Mouse (Mus musculus): ENCODE data around the gene F12.

Gene F12

DNA sequence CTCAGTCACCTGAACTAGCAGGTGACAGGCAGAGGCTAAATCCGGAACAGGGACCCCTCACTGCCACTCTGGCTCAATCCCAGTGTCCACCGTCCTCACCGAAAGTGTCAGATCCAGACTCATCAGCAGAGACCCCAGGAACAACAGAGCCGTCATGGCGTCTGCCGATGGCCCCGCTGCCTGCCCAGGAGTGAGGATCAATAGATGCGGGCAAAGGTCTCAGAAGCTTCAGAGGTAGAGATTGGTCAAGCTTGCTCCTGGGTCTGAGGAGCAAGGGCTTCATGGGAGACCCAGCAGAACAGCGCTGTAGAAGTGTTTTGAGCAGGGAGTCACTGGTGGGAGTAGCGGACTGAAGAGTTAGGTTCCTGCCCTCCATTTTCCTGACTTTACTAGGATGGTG lies at the start of gene F12:
TSS of gene F12 (minus strand) at position 181 of the 400 bp plus-strand sequence.
- no peak for DNase-seq

DNA sequence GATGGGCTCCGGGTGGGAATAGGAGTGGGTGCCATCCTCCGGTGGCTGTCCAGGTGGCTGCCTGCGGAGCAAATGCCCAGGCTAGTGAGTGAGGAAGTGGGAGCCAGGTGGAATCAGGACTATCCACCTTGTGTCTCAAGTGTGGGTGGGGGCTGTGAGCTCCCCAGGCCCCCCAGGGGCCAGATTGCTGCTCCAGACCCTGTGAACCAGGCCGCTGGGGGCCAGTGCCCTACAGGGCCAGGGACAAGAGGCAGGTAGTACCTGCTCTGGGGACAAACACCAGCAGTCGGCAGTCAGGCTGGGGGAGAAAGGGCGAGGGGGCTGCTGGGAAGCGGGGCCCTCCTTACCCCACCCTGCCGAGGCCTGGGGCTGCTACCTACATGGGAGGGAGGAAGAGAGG lies 49.7 kb upstream of the F12 start:
- DNase-seq = no peak

DNA sequence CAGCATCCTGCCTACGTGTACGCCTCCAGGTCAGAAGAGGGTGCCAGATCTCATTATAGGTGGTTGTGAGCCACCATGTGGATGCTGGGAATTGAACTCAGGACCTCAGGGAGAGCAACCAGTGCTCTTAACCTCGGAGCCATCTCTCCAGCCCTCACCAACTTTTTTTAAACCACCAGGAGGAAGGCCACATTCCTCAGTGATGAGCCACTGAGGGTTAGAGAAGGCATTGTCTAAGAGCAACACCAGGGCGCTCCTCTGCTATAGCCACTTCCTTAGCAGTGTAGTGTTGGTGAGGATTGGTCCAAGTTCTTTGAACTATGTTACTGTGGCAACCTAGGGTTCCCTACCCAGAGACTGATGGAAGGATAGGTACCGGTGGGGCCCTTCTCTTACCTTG lies 49.2 kb upstream of the F12 start:
- no peak for DNase-seq

DNA sequence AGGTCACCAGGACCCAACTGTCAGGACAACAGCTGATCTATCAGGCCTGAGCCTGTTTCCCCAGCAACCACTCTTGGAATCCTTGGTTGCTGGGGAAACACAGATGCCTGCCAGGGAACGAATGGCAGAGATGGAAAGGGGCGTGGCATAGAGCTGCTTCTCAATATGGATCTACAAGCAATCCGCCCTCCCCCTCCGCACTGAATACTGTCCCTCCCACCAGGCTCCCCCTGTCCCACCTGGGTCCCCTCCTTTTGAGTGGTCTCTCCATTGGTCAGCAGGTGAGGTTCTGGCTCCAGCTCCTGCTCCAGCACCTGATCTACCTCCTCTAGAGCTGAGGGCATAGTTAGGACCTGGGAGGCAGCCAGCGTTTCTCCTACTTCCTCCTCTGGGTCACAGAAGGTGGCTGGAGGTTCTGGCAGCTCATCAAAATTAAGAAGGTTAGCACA lies 48.1 kb upstream of the F12 start:
- peak; percentile 51 for DNase-seq

DNA sequence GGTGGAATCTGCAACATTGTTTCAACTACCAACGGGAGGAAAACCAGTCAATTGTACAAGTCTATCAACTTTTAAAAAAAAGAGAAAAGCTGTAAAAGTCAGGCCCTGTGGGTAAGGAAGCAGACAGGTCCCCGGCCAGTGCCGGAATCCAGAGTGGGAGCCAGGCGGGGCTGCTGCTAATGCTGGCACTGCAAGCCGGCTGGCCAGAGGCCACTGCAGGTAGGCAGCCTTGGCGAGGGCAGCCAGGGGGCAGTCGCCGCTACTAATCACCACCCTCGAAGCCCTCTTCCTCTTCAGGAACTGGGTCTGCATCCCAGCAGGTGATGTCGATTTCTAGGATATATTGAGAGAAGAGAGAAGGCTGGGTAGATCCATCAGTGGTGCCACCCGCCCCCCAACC lies 47.4 kb upstream of the F12 start:
- no peak for DNase-seq

DNA sequence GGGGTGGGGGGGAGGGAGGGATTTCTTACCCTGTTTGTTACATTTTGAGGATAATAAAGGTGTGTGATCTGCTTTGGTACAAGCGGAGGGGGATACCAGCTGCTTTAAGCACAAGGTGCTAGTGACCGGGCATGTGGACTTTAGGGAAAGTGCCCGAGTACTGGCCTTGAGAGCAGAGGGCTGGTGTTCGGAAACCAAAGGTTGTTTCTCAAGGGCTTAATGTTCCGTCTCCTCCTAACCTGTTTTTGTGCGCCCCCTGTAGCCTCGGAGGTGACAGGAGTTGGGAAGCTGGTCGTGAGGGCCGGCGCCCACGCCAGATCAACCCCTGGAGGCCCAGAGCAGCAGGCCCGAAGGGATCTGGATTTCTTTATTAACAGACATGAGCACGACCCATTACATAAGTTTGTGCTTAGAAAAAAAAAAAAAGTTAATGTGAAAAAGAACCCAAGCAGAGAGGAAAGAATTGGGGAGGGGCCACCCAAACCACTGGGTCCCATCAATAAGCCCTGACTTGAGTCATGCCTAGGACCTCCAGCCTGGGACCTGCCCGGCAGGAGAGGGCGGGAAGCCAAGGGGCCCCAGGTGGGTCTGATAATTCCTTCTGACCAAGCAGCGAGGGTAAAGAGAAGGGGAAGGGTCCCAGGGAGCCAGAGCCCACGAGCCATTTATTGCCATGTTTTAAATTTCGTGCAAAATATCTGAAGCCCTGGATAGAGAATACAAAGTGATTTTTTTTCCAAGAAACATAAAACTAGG lies 46.7 kb upstream of the F12 start:
- DNase-seq = no peak

DNA sequence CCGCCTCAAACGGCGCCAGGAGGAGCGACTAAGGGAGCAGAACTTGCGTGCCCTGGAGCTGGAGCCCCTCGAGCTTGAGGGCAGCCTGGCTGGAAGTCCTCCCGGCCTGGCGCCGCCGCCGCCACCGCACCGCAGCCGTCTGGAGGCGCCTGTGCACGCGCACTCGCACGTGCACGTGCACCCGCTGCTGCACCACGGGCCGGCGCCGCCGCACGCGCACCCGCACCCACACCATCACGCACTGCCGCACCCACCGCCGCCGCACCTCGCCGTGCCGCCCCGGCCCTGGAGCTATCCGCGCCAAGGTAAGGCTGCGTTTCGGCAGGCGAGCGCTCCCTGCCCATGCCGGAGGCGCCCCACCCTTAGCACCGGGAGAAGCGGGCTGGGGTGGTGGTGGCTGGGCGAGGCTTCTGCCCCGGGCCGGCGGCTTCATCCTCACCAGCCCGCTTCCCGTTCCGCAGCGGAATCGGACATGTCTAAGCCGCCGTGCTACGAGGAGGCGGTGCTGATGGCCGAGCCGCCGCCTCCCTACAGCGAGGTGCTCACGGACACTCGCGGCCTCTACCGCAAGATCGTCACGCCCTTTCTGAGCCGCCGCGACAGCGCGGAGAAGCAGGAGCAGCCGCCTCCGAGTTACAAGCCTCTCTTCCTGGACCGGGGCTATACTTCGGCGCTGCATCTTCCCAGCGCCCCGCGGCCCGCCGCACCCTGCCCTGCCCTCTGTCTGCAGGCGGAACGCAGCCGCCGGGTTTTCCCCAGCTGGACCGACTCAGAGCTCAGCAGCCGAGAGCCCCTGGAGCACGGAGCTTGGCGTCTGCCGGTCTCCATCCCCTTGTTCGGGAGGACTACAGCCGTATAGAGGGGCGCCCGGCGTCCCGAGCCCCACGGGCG lies 45.8 kb upstream of the F12 start:
- DNase-seq = peak; percentile 62

DNA sequence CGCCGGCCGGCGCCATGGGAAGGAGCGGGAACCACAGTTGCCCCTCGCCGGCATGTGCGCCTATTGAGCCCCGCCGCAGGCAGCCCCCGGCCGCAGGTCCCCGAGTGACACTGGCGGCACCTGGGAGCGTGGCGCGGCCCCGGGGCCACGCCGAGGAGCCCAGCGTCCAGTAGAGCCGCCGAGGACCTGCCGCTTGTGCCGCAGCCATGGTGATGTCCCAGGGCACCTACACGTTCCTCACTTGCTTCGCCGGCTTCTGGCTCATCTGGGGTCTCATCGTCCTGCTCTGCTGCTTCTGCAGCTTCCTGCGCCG lies 45.2 kb upstream of the F12 start:
- no peak for DNase-seq

DNA sequence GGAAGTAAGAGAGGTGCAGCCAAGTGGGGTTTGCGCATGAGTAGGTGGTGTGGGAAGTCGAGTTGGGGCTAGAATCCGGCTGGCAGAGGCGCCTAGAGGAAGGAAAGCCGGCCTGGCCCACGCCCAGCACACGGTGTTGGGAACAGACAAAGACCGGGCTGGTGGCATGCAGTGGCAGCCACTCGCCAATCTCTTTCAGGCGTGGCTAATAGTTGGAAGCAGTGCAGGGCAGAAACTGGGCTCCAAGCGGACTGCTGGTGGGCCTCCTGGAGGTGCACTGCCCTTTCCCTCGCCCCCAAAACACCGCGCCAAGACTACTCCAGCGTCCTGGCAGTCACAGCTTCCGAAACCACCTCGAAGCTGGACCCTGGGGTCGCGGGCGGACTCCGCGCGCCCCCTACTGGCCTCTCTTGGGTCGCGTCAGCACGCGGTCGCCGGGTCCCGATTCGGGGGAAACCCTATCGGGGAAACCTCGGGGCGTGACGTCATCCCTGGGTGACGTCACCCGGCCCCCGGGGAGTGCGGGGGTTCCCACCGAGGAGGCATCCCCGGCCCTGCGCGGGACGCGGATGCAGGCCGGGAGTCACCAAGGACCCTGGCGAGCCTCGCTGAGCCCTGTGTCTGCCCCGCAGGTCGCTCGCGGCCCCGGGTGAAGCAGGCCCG lies 44.7 kb upstream of the F12 start:
- DNase-seq = peak; percentile 92

DNA sequence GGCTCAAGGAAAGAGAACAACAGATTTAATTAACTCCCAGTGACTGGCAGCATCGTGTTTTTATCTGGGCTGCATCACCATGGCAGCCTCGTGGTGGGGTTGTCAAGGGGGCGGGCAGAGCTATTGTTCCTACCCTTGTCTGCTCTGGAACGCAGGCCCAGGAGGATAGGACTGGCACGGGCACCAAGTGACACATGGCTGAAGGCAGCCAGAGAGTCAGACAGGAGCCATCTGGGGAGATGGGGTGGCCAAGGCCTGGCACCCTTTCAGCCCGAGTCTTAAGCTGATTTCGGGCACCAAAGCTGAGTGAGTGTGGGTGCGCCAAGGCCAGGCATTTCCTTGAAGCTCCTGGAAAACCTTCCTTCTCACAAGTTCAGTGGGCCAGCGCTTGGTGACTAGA lies 43.8 kb upstream of the F12 start:
- DNase-seq = no peak

DNA sequence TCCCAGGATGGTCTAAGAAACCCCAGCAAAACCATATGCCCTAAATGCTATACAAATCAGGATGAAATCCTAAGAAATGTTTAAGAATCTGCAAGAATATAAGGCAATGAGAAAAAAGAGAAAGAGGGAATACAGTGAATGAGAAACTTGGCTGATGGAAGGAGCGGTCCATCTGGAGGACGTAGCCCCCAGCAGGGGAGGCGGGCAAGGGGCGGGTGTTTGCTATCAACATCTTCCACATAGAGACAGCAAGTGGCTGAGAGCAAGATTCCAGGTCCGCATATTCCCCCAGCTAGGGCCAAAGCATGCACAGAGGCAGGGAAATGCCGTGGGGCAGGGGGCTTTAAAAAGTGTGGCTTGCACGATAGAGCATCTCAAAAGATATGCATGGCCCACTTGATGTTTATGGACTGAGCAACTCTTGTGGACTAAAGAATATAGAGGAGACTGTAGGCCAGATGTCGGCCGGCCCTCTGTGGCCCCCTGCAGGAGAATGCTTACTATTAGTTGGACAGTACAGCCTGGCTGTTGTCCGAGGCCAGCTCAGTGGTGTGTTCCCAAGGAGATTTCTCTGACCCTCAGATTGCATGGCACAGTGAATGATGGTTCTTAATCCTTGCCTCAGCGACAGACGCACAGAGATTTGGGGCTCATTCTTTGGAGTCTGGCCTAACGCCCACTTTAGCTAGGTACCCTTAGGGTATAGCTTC lies 42.4 kb upstream of the F12 start:
- DNase-seq = peak; percentile 78

DNA sequence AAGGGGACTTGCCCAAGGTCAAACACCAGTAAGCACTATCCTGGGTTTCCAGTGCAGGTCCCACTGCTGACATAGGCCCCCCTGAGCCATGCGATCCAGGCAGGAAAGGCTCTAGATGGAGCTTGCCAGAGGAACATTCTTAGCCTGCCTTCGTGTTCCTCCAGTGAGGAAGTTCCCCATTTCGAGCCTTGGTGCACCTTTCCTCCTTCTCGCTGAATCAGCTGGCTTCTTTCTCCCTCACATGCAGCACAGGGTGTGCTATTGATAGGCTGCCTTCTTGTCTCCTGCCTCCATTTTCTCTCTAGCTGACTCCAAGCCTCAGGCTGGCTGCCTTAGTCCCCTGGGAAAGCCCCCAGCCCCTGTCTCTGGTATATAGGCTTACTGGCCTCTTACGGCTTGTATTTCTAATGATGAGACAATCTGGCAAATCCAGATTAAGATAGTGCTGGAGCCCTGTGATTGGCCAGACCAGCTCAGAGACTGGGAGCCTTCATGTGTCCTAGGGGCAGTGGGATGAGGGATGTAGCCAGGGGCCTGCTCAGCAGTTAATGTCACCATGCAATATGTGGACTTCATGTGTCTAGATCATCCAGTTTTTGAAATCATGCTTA lies 39.3 kb upstream of the F12 start:
- no peak for DNase-seq

DNA sequence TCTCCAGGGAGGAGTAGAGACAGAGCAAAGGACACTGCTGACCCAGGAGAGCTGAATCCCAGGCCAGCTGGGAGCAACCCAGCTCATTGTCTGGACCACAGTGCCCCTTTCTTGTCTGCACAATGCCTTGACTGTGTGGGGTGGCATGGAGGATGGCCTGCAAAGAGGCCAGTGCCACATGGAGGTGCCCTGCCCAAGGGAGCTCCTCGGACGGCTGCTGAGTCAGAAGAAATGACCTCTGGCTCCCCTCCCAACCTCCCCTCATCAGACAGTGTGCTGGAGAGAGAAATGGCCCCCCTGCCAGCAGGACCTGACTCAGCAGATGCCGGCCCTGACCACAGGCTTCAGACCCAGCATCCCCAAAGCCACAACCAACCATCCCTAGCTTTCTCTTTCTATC lies 38.6 kb upstream of the F12 start:
- DNase-seq = no peak

DNA sequence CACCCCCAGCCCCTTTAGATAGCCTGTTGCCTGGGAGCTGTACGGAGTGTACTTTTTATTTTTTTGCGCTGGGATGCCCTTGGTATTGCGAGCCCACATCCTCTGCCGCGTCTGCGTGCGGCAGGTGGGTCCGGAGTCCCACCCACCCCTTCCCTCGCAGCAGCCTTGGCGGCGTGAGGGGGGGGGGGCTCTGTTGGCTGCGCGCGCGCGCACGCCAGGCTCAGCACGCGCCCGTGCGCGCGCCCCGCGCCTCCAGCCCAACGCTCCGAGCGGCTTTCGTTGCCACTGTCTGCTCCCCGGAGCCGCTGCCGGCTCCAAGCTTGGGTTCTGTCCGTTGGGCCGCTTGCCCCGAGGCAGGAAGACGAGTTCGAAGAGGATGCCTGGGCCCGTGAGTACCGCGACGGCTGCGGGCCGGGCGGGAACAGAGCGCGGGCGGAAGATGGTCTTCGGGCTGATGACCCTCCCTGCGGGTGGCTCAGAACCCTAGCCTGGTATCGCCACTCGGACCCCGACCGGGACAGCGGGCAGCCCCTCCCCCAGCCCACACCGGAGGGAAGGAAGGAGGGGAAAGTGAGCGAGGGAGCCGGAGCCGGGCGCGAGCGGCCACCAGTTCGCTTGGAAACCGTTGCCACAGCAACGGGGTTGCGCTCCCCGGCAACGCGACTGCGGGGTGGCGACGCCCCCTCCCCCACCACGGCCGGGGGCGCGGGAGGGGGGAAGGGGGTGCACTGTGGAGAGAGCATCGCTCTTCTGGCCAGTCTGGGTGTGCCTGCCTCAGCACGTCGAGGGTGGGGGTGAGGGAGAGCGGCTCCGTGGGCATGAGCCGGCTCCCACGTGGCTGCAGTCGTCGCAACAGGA lies 37.7 kb upstream of the F12 start, which contains the start of gene Prr7:
TSS of gene Prr7 (plus strand) at position 241 of the 858 bp plus-strand sequence.
- DNase-seq = peak; percentile 49

DNA sequence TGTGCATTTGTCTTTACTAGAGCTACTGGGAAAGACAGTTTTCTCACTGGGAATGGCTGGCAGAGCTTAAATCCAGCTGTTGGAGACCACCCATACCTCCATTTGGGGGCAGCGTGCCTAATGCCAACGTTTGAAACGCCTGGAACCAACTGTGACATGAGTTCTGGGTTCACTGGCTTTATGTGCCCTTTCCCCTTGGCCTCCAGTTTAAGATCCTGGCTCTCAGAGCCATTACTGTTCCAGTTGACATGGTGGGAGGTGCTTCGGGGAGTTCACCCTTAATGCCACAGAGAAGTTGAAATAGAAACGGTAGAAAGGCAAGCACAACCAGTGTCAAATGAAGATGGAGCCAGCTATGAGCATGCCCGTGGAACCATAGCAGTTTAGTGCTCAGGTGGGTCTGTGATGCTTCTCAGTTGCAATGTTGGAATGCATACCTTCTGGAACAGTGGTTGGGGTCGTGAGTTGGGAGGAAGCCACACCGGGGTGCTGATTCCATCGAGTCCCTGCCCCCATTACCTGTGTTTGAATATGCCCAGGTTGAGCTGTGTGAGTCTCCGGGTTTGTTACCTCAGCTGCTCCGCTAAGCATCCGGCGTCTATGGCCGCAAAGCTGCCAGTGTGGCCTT lies 36.9 kb upstream of the F12 start:
- DNase-seq = no peak

DNA sequence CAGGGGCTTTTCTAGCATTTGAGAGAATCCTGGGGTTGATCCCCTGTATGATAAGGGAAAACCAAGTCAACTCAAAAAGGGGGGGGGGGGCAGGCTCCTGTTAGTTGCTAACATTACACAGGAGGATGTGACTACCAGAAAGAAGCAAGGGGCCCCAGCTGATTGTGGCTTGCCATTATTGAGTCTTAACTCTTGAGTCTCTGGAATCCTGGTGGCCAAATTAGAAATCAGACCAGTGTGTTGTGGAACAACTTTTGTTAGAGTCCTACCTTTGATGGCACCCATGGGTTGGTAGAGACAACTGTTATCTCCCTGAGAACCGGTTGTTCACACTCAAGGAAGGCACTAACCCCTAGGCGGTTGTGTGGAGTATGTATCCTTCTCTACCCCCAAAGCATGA lies 36.4 kb upstream of the F12 start:
- no peak for DNase-seq

DNA sequence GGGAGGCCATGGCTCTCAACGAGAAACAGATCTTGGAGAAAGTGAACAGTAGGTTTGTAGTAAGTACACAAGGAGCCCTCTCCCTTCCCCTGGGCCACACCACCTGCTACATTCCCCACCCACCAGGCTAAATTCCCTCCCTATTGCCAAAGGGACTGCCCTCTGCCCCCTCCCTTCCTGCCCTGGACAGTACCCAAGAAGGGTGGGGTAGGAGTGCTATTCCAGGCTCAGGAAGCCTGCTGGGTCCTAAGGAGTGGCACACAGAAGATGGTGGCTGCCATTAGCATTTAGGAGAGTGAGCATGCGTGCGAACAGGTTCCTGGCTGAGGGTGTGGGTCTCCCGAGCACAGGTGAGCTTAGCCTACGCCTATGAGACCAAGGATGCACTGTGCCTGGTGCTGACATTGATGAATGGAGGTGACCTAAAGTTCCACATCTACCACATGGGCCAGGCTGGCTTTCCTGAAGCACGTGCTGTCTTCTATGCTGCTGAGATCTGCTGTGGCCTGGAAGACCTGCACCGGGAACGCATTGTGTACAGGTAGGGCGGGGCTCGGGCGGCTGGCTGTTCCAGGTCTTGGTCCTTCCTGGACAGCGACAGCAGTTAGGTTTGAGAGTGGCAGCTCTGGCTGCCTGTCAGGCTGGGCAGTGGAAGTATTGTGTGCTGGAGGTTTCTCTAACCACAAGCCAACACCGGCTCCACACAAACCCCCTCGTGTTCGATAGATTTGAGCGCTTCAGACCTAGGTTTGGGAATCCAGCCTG lies 25.4 kb upstream of the F12 start:
- DNase-seq = peak; percentile 69

DNA sequence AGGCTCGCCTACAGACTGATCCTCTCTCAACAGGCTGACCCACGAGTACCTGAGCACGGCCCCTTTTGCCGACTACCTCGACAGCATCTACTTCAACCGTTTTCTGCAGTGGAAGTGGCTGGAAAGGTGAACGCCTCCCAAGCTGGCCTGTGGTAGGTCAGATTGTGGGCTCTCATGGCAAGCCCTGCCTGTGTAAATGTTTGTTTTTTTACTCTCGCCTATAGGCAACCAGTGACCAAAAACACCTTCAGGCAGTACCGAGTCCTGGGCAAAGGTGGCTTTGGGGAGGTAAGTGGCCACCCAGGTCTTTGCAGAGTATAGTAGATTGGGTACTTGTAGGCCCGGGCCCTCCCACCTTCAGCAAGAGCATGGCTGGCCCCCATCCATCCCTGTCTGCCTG lies 24.7 kb upstream of the F12 start:
- no peak for DNase-seq

DNA sequence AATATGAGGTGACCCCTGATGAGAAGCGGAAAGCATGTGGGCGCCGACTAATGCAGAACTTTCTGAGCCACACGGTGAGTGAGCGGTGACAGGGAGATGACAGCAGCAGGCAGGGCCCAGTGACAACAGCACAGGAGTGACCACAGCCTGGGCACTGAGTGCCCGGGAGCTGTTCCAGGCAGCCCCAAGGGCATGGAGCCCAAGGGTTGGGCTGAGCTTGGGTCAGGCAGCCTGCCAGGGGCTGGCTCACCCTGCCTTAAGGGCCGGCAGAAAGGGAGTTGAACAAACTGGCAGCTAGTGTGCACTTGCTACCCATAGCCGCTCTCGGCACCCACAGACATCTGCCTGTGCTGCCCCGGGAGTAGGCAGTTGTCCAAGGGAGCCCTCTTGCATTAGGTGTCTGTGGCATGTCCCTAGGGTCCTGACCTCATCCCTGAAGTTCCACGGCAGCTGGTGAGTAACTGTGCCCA lies 24.0 kb upstream of the F12 start:
- no peak for DNase-seq
